Mouse (Mus musculus) embryo, embryonic 11.5 days (tissue): Measurements from ENCODE around the gene Cbfb.
"Not testable (repeated sequence)": the region's sequence is repeated elsewhere in the genome, so short reads cannot be mapped to it uniquely, and the experiment has no call there.

Experiments
- DNase-seq: peaks from one replicate; pipeline ENCODE4 v3.0.0-alpha.2; 2012; ENCODE audit warnings: low read depth, low spot score

The Cbfb gene

GRCm38 (mm10) chr8:105182201-105182600, 11.7 kb downstream of the Cbfb start:
- no peak for DNase-seq

GRCm38 (mm10) chr8:105186467-105187005, 16.1 kb downstream of the Cbfb start:
- DNase-seq, result no peak

- DNase-seq, result no peak
Measured at GRCm38 (mm10) chr8:105192182-105192581, 21.7 kb downstream of the Cbfb start.

GRCm38 (mm10) chr8:105205748-105206147, 35.3 kb downstream of the Cbfb start:
- DNase-seq, result no peak

- DNase-seq, result no peak
Measured at GRCm38 (mm10) chr8:105206766-105207275, 36.3 kb downstream of the Cbfb start.

- no peak for DNase-seq
Measured at GRCm38 (mm10) chr8:105207675-105208273, 37.3 kb downstream of the Cbfb start.

GRCm38 (mm10) chr8:105209153-105210110, 39.0 kb downstream of the Cbfb start:
- DNase-seq, result no peak

GRCm38 (mm10) chr8:105214104-105214503, 43.6 kb downstream of the Cbfb start:
- DNase-seq, result no peak

GRCm38 (mm10) chr8:105217926-105218522, 47.5 kb downstream of the Cbfb start:
- DNase-seq, result peak; percentile 36

GRCm38 (mm10) chr8:105223850-105224249, 53.4 kb downstream of the Cbfb start:
- no peak for DNase-seq

GRCm38 (mm10) chr8:105224413-105225271, 54.2 kb downstream of the Cbfb start, which contains the start of gene D230025D16Rik:
Gene D230025D16Rik, plus strand, starts transcription at chr8:105225145.
- DNase-seq, result peak; percentile 95

- no peak for DNase-seq
Measured at GRCm38 (mm10) chr8:105225272-105225593, 54.8 kb downstream of the Cbfb start.

- DNase-seq, result no peak
Measured at GRCm38 (mm10) chr8:105225917-105226316, 55.4 kb downstream of the Cbfb start.

- DNase-seq, result no peak
Measured at GRCm38 (mm10) chr8:105231503-105232320, 61.2 kb downstream of the Cbfb start.

- not testable (repeated sequence) for DNase-seq
Measured at GRCm38 (mm10) chr8:105232321-105232693, 61.8 kb downstream of the Cbfb start.

- DNase-seq, result no peak
Measured at GRCm38 (mm10) chr8:105233126-105233935, 62.9 kb downstream of the Cbfb start.

GRCm38 (mm10) chr8:105235206-105235605, 64.7 kb downstream of the Cbfb start:
- no peak for DNase-seq

GRCm38 (mm10) chr8:105237442-105238142, 67.1 kb downstream of the Cbfb start:
- DNase-seq, result no peak

- DNase-seq, result no peak
Measured at GRCm38 (mm10) chr8:105241016-105241415, 70.5 kb downstream of the Cbfb start.
